Mouse (Mus musculus) E14TG2a.4 (cell line): ENCODE results near the gene Magea1.
"Not testable (repeated sequence)": the region's sequence is repeated elsewhere in the genome, so short reads cannot be mapped to it uniquely, and the experiment has no call there.

Experiments used
- H3K27me3 ChIP-seq: 2 replicates; pipeline ENCODE4 v1.6.1; 2014; ENCODE audit warnings: low read length, control low read depth; ENCODE audit not compliant: insufficient read depth
- H3K36me3 ChIP-seq: 2 replicates; pipeline ENCODE4 v1.6.1; 2014; ENCODE audit warnings: low read length, control low read depth; ENCODE audit not compliant: insufficient read depth
- H3K4me1 ChIP-seq: replicated peaks from 2 replicates; pipeline ENCODE4 v1.6.1; 2014; ENCODE audit warnings: low read depth, low read length, control low read depth
- H3K4me3 ChIP-seq: replicated peaks from 2 replicates; pipeline ENCODE4 v1.5.1; 2014; ENCODE audit warnings: mild to moderate bottlenecking, low read length
- H3K9me3 ChIP-seq: 2 replicates; pipeline ENCODE4 v1.6.1; 2014; ENCODE audit warnings: low read length, control low read depth
- CTCF ChIP-seq: conservative IDR thresholded peaks from 2 replicates; pipeline ENCODE4 v1.5.1; 2014; ENCODE audit warnings: low read length
- NANOG ChIP-seq: IDR thresholded peaks from 2 replicates; pipeline ENCODE4 v1.6.1; 2014; ENCODE audit warnings: borderline replicate concordance, low read length, mixed read lengths
- POU5F1 ChIP-seq: IDR thresholded peaks from 2 replicates; pipeline ENCODE4 v1.6.1; 2014; ENCODE audit warnings: low read length, borderline replicate concordance

Magea1 gene

GRCm38 (mm10) chrX:155089693-155090092 lies at the start of gene Magea1:
Gene Magea1, minus strand, starts transcription at chrX:155089793.
- not testable (repeated sequence) for H3K4me3 ChIP-seq, H3K36me3 ChIP-seq, H3K9me3 ChIP-seq, H3K4me1 ChIP-seq, H3K27me3 ChIP-seq

- H3K4me1 ChIP-seq, H3K27me3 ChIP-seq, H3K36me3 ChIP-seq, H3K4me3 ChIP-seq, H3K9me3 ChIP-seq: not testable (repeated sequence)
These were observed 38.7 kb upstream of the Magea1 start, which contains the start of gene Cldn34b2 for GRCm38 (mm10) chrX:155128312-155128711. Gene Cldn34b2, minus strand, starts transcription at chrX:155128412.

GRCm38 (mm10) chrX:155098024-155098423 lies 8.4 kb upstream of the Magea1 start:
- H3K4me3 ChIP-seq = no peak overlapping the region
- H3K27me3 ChIP-seq = no peaks in the 10 kb centered on the region
- H3K9me3 ChIP-seq = no peaks in the 10 kb centered on the region
- H3K36me3 ChIP-seq = no peaks in the 10 kb centered on the region
- TF ChIP-seq CTCF (0 out of 2 replicates have a peak, but pooled peaks have one; percentile 10), NANOG (no peak), POU5F1 (no peak)
- no peaks in the 10 kb centered on the region for H3K4me1 ChIP-seq

- not testable (repeated sequence) for H3K9me3 ChIP-seq, H3K4me3 ChIP-seq, H3K36me3 ChIP-seq, H3K27me3 ChIP-seq, H3K4me1 ChIP-seq
These were observed 4.0 kb upstream of the Magea1 start, which contains the start of gene Magea2 for GRCm38 (mm10) chrX:155093566-155093965. Gene Magea2, minus strand, starts transcription at chrX:155093666.

- not testable (repeated sequence) for H3K9me3 ChIP-seq
These were observed 26.5 kb downstream of the Magea1 start, which contains the start of gene Magea5 for GRCm38 (mm10) chrX:155063045-155063444. Gene Magea5, minus strand, starts transcription at chrX:155063145.

More at GRCm38 (mm10) chrX:155063045-155063444, 26.5 kb downstream of the Magea1 start, which contains the start of gene Magea5:
- not testable (repeated sequence) for H3K36me3 ChIP-seq, H3K4me1 ChIP-seq, H3K4me3 ChIP-seq, H3K27me3 ChIP-seq
